Mouse (Mus musculus): Measurements from ENCODE around the gene Mrm2. TPM values are rescaled to one million over a fixed set of nuclear protein-coding genes. Genes with fewer than 3 reads are reported as not detected.
"Not testable (repeated sequence)": the region's sequence is repeated elsewhere in the genome, so short reads cannot be mapped to it uniquely, and the experiment has no call there.

The Mrm2 gene
- polyA plus RNA-seq, 1 experiment from 2014 or later: 20.9 TPM

- not testable (repeated sequence) for ATAC-seq (ENCODE audit: low FRiP score); H3K4me1 ChIP-seq; H3K9ac ChIP-seq; H3K36me3 ChIP-seq; H3K9me3 ChIP-seq (replicated peaks); H3K27me3 ChIP-seq; H3K27ac ChIP-seq; H3K4me2 ChIP-seq (replicated peaks); H3K4me3 ChIP-seq
- WGBS: 75% methylated on average over 2 of the region's 2 CpGs
Measured at GRCm38 (mm10) chr5:140368126-140368525, 36.4 kb upstream of the Mrm2 start.

GRCm38 (mm10) chr5:140364415-140364814, 32.7 kb upstream of the Mrm2 start:
- no peak overlapping the region for H3K4me2 ChIP-seq (replicated peaks)
- H3K36me3 ChIP-seq: no peaks in the 10 kb centered on the region
- 0 out of 2 replicates have a peak, but pooled peaks cover 2% of the 10 kb centered on the region for H3K4me1 ChIP-seq
- no peak overlapping the region for H3K9ac ChIP-seq
- WGBS: 95% methylated on average over 5 of the region's 5 CpGs
- H3K27ac ChIP-seq: no peak overlapping the region
- H3K27me3 ChIP-seq: no peaks in the 10 kb centered on the region
- H3K4me3 ChIP-seq: no peak overlapping the region
- H3K9me3 ChIP-seq (replicated peaks): no peaks in the 10 kb centered on the region
- ATAC-seq (ENCODE audit: low FRiP score): no peak

- WGBS: 83% methylated on average over 14 of the region's 14 CpGs
- no peak overlapping the region for H3K9ac ChIP-seq
- H3K27ac ChIP-seq: no peak overlapping the region
Measured at GRCm38 (mm10) chr5:140359930-140360674, 28.4 kb upstream of the Mrm2 start.

GRCm38 (mm10) chr5:140357466-140357865, 25.8 kb upstream of the Mrm2 start:
- no peak overlapping the region for H3K27ac ChIP-seq
- H3K27me3 ChIP-seq: no peaks in the 10 kb centered on the region
- no peak overlapping the region for H3K9ac ChIP-seq
- H3K4me2 ChIP-seq (replicated peaks): no peak overlapping the region
- H3K9me3 ChIP-seq (replicated peaks): no peaks in the 10 kb centered on the region
- H3K4me1 ChIP-seq: 0 out of 2 replicates have a peak, but pooled peaks cover 2% of the 10 kb centered on the region
- 90% methylated on average over 3 of the region's 3 CpGs for WGBS
- no peak overlapping the region for H3K4me3 ChIP-seq
- H3K36me3 ChIP-seq: peaks cover 47% of the 10 kb centered on the region
- ATAC-seq (ENCODE audit: low FRiP score): no peak

More at GRCm38 (mm10) chr5:140359930-140360674, 28.4 kb upstream of the Mrm2 start:
- peaks cover 25% of the 10 kb centered on the region for H3K36me3 ChIP-seq
- H3K4me1 ChIP-seq: 0 out of 2 replicates have a peak, but pooled peaks cover 2% of the 10 kb centered on the region
- no peaks in the 10 kb centered on the region for H3K27me3 ChIP-seq
- no peak overlapping the region for H3K4me3 ChIP-seq
- no peak overlapping the region for H3K4me2 ChIP-seq (replicated peaks)
- ATAC-seq (ENCODE audit: low FRiP score): no peak
- no peaks in the 10 kb centered on the region for H3K9me3 ChIP-seq (replicated peaks)

- no peak overlapping the region for H3K4me2 ChIP-seq (replicated peaks)
- no peaks in the 10 kb centered on the region for H3K9me3 ChIP-seq (replicated peaks)
- no peak overlapping the region for H3K4me3 ChIP-seq
- 88% methylated on average over 11 of the region's 11 CpGs for WGBS
- H3K9ac ChIP-seq: no peak overlapping the region
- H3K4me1 ChIP-seq: no peaks in the 10 kb centered on the region
- no peaks in the 10 kb centered on the region for H3K27me3 ChIP-seq
- H3K36me3 ChIP-seq: peaks cover 63% of the 10 kb centered on the region
- no peak for ATAC-seq (ENCODE audit: low FRiP score)
- H3K27ac ChIP-seq: no peak overlapping the region
Measured at GRCm38 (mm10) chr5:140355934-140356333, 24.2 kb upstream of the Mrm2 start.

- H3K4me2 ChIP-seq (replicated peaks): no peak overlapping the region
- H3K27me3 ChIP-seq: no peaks in the 10 kb centered on the region
- peaks cover 60% of the 10 kb centered on the region for H3K36me3 ChIP-seq
- no peaks in the 10 kb centered on the region for H3K4me1 ChIP-seq
- no peak overlapping the region for H3K4me3 ChIP-seq
- H3K27ac ChIP-seq: no peak overlapping the region
- WGBS: 95% methylated on average over 6 of the region's 6 CpGs
- no peaks in the 10 kb centered on the region for H3K9me3 ChIP-seq (replicated peaks)
- ATAC-seq (ENCODE audit: low FRiP score): no peak
- no peak overlapping the region for H3K9ac ChIP-seq
Measured at GRCm38 (mm10) chr5:140352352-140352751, 20.7 kb upstream of the Mrm2 start.

GRCm38 (mm10) chr5:140350731-140351497, 19.2 kb upstream of the Mrm2 start:
- Histone ChIP-seq H3K4me2 (replicated peaks) (no peak overlapping the region), H3K9ac (no peak overlapping the region), H3K36me3 (peaks cover 50% of the 10 kb centered on the region), H3K4me1 (no peaks in the 10 kb centered on the region), H3K9me3 (replicated peaks) (no peaks in the 10 kb centered on the region), H3K4me3 (no peak overlapping the region), H3K27ac (no peak overlapping the region), H3K27me3 (no peaks in the 10 kb centered on the region)
- 94% methylated on average over 8 of the region's 8 CpGs for WGBS
- ATAC-seq (ENCODE audit: low FRiP score): no peak

- no peaks in the 10 kb centered on the region for H3K27me3 ChIP-seq
- no peaks in the 10 kb centered on the region for H3K9me3 ChIP-seq (replicated peaks)
- H3K36me3 ChIP-seq: peaks cover 50% of the 10 kb centered on the region
- no peak for ATAC-seq (ENCODE audit: low FRiP score)
- no peak overlapping the region for H3K4me3 ChIP-seq
- no peak overlapping the region for H3K27ac ChIP-seq
- no peak overlapping the region for H3K9ac ChIP-seq
- H3K4me1 ChIP-seq: no peaks in the 10 kb centered on the region
- no peak overlapping the region for H3K4me2 ChIP-seq (replicated peaks)
- WGBS: 94% methylated on average over 9 of the region's 9 CpGs
Measured at GRCm38 (mm10) chr5:140349882-140350281, 18.2 kb upstream of the Mrm2 start.

GRCm38 (mm10) chr5:140346050-140346449, 14.4 kb upstream of the Mrm2 start:
- Histone ChIP-seq H3K27ac (no peak overlapping the region), H3K27me3 (no peaks in the 10 kb centered on the region), H3K36me3 (peaks cover 35% of the 10 kb centered on the region), H3K9ac (no peak overlapping the region), H3K9me3 (replicated peaks) (no peaks in the 10 kb centered on the region), H3K4me2 (replicated peaks) (no peak overlapping the region), H3K4me3 (no peak overlapping the region), H3K4me1 (no peaks in the 10 kb centered on the region)
- WGBS: 71% methylated on average over 1 of the region's 1 CpGs
- no peak for ATAC-seq (ENCODE audit: low FRiP score)

- Histone ChIP-seq H3K36me3 (peaks cover 37% of the 10 kb centered on the region), H3K9ac (no peak overlapping the region), H3K27me3 (no peaks in the 10 kb centered on the region), H3K4me3 (no peak overlapping the region), H3K4me1 (no peaks in the 10 kb centered on the region), H3K27ac (no peak overlapping the region), H3K9me3 (replicated peaks) (no peaks in the 10 kb centered on the region), H3K4me2 (replicated peaks) (no peak overlapping the region)
- 94% methylated on average over 4 of the region's 4 CpGs for WGBS
- no peak for ATAC-seq (ENCODE audit: low FRiP score)
Measured at GRCm38 (mm10) chr5:140345244-140345643, 13.5 kb upstream of the Mrm2 start.

- WGBS: 86% methylated on average over 4 of the region's 4 CpGs
- Histone ChIP-seq H3K4me3 (no peak overlapping the region), H3K9ac (no peak overlapping the region), H3K27me3 (no peaks in the 10 kb centered on the region), H3K9me3 (replicated peaks) (no peaks in the 10 kb centered on the region), H3K4me2 (replicated peaks) (no peak overlapping the region), H3K36me3 (peaks cover 60% of the 10 kb centered on the region), H3K27ac (no peak overlapping the region), H3K4me1 (no peaks in the 10 kb centered on the region)
- ATAC-seq (ENCODE audit: low FRiP score): no peak
Measured at GRCm38 (mm10) chr5:140342880-140343279, 11.2 kb upstream of the Mrm2 start.

- no peaks in the 10 kb centered on the region for H3K27me3 ChIP-seq
- no peak overlapping the region for H3K9ac ChIP-seq
- no peak overlapping the region for H3K4me3 ChIP-seq
- WGBS: 90% methylated on average over 3 of the region's 3 CpGs
- no peak overlapping the region for H3K4me2 ChIP-seq (replicated peaks)
- no peaks in the 10 kb centered on the region for H3K9me3 ChIP-seq (replicated peaks)
- no peak overlapping the region for H3K27ac ChIP-seq
- ATAC-seq (ENCODE audit: low FRiP score): no peak
- H3K36me3 ChIP-seq: peaks cover 56% of the 10 kb centered on the region
- no peaks in the 10 kb centered on the region for H3K4me1 ChIP-seq
Measured at GRCm38 (mm10) chr5:140339836-140340235, 8.1 kb upstream of the Mrm2 start.

Measured in hindbrain, embryonic 12.5 days (tissue).